Mouse (Mus musculus): Measurements from ENCODE around the gene Cuzd1. TPM values are rescaled to one million over a fixed set of nuclear protein-coding genes. Genes with fewer than 3 reads are reported as not detected.

Gene Cuzd1
- not detected for polyA plus RNA-seq (2017; shearing (Covaris generic))

DNA sequence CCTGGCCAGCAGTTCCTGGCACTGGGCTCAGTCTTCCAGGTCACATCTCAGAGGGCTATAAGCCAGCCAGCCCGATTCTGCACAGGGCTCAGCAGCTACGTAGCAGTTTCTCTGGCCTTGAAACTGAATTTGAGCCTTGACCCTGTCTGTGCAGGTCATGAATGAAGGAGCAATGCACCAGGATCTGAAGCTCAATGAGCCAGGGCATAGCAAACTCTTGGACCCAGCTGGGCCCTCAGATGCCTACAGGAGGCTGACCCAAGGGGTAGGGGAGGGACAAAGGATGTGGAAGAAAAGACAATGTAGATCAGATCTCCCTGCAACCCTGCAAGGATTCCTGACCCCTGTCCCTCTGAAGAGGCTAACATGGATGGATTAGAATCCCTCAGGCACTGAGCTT is at the start of gene Cuzd1:
Cuzd1 (minus strand) TSS at position 101 of the 400 bp plus-strand sequence.

DNA sequence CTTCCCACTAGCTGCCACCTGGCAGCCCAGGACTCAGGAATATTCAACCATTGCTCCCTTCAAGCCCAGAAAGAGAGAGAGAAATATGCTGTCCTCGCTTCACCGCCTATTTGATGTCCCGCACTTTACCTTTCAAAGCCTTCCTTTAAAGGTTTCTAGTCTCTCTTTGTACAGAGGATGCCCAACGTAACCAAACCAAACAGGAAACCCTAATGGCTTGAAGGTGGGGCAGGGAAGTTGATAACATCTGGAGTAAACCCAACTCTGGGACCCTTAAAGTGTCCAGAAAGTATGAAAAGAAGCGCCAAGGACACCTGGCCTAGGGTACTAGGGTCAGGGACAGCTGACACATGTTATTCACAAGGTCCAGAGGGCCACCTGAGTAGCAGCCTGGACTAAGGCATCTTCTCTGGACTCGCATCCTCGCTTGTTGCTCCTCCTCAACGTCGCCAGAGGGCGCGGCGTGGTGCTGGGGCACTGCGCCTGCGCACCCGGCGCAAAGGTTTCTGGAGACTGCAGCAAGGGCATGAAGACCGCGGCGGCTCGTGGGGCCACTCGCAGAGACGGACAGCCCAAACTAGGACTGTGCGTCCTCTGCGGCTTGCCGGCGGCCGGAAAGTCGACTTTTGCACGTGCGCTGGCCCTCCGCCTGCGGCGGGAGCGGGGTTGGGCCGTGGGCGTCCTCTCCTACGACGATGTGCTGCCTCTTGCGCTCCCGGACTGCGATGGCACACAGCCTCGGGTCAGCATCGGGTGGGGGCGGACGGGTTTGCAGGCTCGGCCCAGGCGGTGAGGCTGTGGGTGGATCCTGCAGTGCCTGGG is 48.8 kb upstream of the Cuzd1 start, which contains the start of gene Pstk:
Pstk (plus strand) TSS at position 494 of the 822 bp plus-strand sequence.

DNA sequence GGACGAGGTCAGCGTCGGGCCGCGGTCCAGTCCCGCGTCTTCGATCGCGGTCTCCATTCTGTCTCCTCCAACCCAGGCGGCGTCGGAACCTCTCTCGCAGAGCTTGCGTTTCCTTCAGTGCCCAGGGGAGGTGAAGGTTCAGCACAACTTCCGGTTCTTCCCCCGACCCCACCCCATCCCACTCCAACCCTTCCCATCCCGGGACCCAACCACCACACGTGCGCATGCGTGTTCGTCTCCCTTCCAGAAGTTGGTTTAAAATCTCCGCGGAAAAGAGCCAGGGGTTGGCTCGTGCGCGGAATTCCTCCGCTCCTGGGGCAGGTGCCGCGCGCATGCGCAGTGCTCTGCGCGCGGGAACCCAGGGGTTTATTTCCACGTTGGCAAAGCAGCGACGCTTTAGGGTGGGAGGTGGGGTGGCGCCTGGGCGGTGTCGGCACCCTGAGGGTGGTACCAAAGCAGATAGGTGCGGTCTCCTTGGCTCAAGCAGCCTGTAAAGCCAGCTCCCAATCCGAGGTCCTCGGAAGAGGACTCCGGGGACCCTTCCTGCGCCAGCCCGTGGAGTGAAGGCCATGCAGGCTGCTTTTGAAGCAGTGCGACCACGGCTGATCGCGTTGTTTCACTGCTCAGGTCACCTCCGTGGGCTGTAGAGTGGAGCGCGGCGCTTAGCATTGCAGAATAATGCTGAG is 40.7 kb upstream of the Cuzd1 start, which contains the start of gene 2310057M21Rik:
2310057M21Rik (minus strand) TSS at position 145 of the 686 bp plus-strand sequence.

DNA sequence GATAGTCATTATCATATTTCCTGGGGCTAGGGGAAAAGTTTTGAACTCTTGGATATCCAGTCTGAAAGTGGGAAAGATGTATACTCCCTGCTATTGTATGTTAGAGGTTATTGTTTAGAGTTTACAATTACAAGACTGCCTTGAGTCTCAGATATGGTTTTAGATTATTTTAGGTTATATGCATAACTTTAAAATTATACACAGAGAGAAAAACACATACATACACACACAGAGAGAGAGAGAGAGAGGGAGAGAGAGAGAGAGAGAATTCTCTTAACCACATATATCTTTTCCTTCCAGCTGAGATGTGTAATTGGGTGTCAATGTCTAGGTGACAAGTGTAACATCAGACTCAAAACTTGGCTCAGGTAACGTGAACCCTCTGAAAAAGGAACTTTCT is 11.5 kb upstream of the Cuzd1 start, which contains the start of gene Fam24a:
Fam24a (plus strand) TSS at position 301 of the 400 bp plus-strand sequence.

DNA sequence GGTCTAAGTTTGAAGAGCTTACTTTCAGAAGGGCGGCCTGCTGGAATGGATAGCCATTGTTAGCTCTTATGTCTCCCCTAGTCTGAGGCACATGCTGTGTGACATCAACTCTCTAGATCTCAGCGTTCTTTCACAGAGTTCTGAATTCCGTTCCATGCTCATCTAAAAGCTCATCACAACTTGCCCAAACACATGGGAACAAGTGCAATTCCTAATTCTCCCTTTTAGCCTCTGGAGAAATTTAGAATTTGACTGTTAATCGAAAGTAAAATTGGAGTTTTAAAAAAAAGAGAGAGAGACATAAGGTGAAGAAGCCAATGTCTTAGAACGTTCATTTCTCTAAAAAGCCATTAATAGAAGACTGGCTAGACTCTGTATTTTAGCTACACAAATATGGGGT is 7.3 kb upstream of the Cuzd1 start, which contains the start of gene Fam24b:
Fam24b (minus strand) TSS at position 101 of the 400 bp plus-strand sequence.

Other genes with a start within 250 kb of the Cuzd1 start
- gene 4933402N03Rik, start 176.0 kb downstream of the Cuzd1 start, polyA plus RNA-seq (2017; shearing (Covaris generic)), result not detected
- not detected for gene 5430419D17Rik, start 147.9 kb downstream of the Cuzd1 start, polyA plus RNA-seq (2017; shearing (Covaris generic))
- not detected for gene Fam24b, start 7.2 kb upstream of the Cuzd1 start, polyA plus RNA-seq (2017; shearing (Covaris generic))
- gene Fam24a, start 11.6 kb upstream of the Cuzd1 start, polyA plus RNA-seq (2017; shearing (Covaris generic)), result not detected
- 20.9 TPM for gene 2310057M21Rik, start 40.5 kb upstream of the Cuzd1 start, polyA plus RNA-seq (2017; shearing (Covaris generic))
- 48.7 TPM for gene Pstk, start 48.8 kb upstream of the Cuzd1 start, polyA plus RNA-seq (2017; shearing (Covaris generic))
- 26.2 TPM for gene Ikzf5, start 88.2 kb upstream of the Cuzd1 start, polyA plus RNA-seq (2017; shearing (Covaris generic))
- 71.5 TPM for gene Acadsb, start 88.3 kb upstream of the Cuzd1 start, polyA plus RNA-seq (2017; shearing (Covaris generic))
- not detected for gene Hmx3, start 220.6 kb upstream of the Cuzd1 start, polyA plus RNA-seq (2017; shearing (Covaris generic))
- gene Hmx2, start 226.5 kb upstream of the Cuzd1 start, polyA plus RNA-seq (2017; shearing (Covaris generic)), result not detected
- 179 TPM for gene Bub3, start 237.9 kb upstream of the Cuzd1 start, polyA plus RNA-seq (2017; shearing (Covaris generic))